Mouse (Mus musculus) cortical plate, adult 2 months (tissue): Measurements from ENCODE around the gene Cnot4. TPM values are rescaled to one million over a fixed set of nuclear protein-coding genes. Genes with fewer than 3 reads are reported as not detected.

Experiments
- H3K27ac ChIP-seq: fragments of 200-500 bp; 2 replicates; pipeline ENCODE4 v1.5.1; 2012; ENCODE audit warnings: low read length, control low read depth, inconsistent platforms; ENCODE audit not compliant: insufficient read depth
- H3K4me1 ChIP-seq: fragments of 200-500 bp; 2 replicates; pipeline ENCODE4 v1.6.1; 2011; ENCODE audit warnings: low read length; ENCODE audit not compliant: control insufficient read depth, insufficient read depth
- H3K4me3 ChIP-seq: fragments of 200-500 bp; 2 replicates; pipeline ENCODE4 v1.5.1; 2011; ENCODE audit warnings: mild to moderate bottlenecking, low read length, control low read depth; ENCODE audit not compliant: insufficient read depth
- CTCF ChIP-seq: fragments of 200-500 bp; IDR thresholded peaks from 2 replicates; pipeline ENCODE4 v1.5.1; 2011; ENCODE audit warnings: mild to moderate bottlenecking, control low read depth, low read length; ENCODE audit not compliant: insufficient read depth; ENCODE audit errors: extremely low read depth
- POLR2A ChIP-seq: fragments of 200-500 bp; IDR thresholded peaks from 2 replicates; pipeline ENCODE4 v1.6.1; 2011; ENCODE audit warnings: mild to moderate bottlenecking, low read length, control low read depth; ENCODE audit not compliant: insufficient read depth; ENCODE audit errors: extremely low read depth
- polyA plus RNA-seq: library from polyadenylated mRNA; depleted of rRNA; stranded (reverse); fragments of >200 nt; gene quantifications from 2 replicates; pipeline ENCODE4 v1.2.3, GENCODE M21; 2012

Cnot4 gene
- polyA plus RNA-seq, 1 experiment: 24.2 TPM

DNA sequence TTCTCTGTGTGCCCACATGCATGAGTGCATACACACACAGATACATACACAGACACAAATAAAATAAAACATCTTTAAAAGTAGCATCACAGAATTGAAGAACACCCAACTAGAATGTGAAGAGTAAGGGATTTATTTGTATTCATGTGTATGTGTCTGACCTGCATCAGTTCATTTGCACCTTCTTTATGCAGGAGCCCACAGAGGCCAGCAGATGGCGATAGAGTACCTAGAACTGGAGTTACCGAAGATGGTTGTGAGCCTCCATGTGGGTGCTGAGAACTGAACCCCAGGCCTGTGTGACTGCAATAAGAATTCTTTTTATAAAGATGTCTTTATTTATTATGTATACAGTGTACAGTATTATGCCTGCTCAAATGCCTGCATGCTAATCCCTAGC lies 12.0 kb upstream of the Cnot4 start:
- no peaks in the 10 kb centered on the region for H3K4me1 ChIP-seq
- TF ChIP-seq POLR2A: no peak
- H3K27ac ChIP-seq: no peak overlapping the region
- no peak overlapping the region for H3K4me3 ChIP-seq

DNA sequence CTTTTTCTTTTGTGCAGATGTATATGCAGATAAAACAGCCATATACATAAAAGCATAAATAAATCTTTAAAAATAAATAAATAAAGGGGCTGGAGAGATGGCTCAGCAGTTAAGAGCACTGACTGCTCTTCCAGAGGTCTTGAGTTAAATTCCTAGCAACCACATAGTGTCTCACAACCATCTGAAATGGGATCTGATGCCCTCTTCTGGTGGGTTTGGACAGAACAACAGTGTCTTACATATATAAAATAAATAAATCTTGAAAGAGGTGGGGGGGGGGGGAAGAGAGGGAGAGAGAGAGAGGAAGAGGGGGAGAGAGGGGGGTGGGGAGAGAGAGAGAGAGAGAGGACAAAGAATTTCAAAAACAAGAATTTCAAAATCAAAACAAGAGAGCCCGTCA lies 6.8 kb upstream of the Cnot4 start:
- Histone ChIP-seq H3K4me1 (no peaks in the 10 kb centered on the region), H3K4me3 (no peak overlapping the region), H3K27ac (no peak overlapping the region)
- TF ChIP-seq CTCF (no peak), POLR2A (no peak)

DNA sequence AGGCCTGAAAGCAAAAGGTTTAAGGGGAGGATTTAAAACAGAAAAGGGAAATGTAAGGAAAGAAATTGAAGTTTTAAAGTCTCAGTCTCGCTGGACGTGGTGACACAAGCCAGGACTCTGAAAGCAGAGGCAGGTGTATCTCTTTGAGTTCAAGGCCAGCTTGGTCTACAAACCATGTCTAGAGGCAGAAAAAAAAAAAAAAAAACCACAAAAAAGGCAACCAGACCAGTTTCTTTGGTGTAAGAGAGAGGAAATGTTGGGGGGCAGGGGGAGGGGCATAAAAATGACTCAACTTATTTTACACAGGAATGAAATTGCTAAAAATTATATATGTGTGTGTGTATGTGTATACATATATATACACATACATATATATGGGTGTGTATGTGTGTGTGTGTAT lies 1.3 kb upstream of the Cnot4 start:
- peaks cover 3% of the 10 kb centered on the region; the same call in 1 of the 2 replicates for H3K4me1 ChIP-seq
- no peak overlapping the region for H3K27ac ChIP-seq
- H3K4me3 ChIP-seq: no peak overlapping the region; the same call in 1 of the 2 replicates
- TF ChIP-seq POLR2A (no peak), CTCF (no peak)

- peak overlapping the region; percentile 75 for H3K27ac ChIP-seq
- peaks cover 3% of the 10 kb centered on the region; the same call in 1 of the 2 replicates for H3K4me1 ChIP-seq
- TF ChIP-seq CTCF (no peak), POLR2A (no peak)
- peak overlapping the region; percentile 70 for H3K4me3 ChIP-seq
Observed at GRCm38 (mm10) chr6:35133246-35133578, 312 bp downstream of the Cnot4 start.

GRCm38 (mm10) chr6:35132806-35133205 lies 718 bp downstream of the Cnot4 start:
- TF ChIP-seq POLR2A: no peak
- no peak for TF ChIP-seq CTCF
- Histone ChIP-seq H3K27ac (0 out of 2 replicates have a peak overlapping the region, but pooled peaks have one; percentile 6), H3K4me3 (peak overlapping the region; percentile 70), H3K4me1 (peaks cover 3% of the 10 kb centered on the region; the same call in 1 of the 2 replicates)

GRCm38 (mm10) chr6:35122488-35122887 lies 11.0 kb downstream of the Cnot4 start:
- no peak for TF ChIP-seq POLR2A
- TF ChIP-seq CTCF: no peak

DNA sequence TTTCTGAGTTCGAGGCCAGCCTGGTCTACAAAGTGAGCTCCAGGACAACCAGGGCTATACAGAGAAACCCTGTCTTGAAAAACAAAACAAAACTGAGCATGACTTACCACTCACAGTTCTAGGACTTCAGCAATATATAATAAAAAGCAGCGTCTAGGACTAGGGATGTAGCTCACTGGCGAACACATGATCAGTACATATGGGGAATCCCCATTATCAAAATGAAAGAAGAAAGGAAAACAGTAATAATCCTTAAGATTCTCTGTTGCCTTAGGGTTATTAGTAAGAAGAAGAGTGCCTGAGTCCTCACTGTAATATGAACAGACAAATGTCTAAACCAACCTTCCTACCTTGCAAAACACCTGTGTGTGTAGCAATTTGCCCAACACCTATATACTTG lies 11.6 kb downstream of the Cnot4 start:
- no peaks in the 10 kb centered on the region; the same call in 1 of the 2 replicates for H3K4me1 ChIP-seq
- no peak for TF ChIP-seq CTCF
- no peak for TF ChIP-seq POLR2A
- no peak overlapping the region for H3K27ac ChIP-seq
- no peak overlapping the region for H3K4me3 ChIP-seq

More at GRCm38 (mm10) chr6:35122488-35122887, 11.0 kb downstream of the Cnot4 start:
- H3K4me3 ChIP-seq: no peak overlapping the region
- no peaks in the 10 kb centered on the region; the same call in none of the 2 replicates for H3K4me1 ChIP-seq
- no peak overlapping the region for H3K27ac ChIP-seq

- Histone ChIP-seq H3K4me3 (no peak overlapping the region), H3K27ac (no peak overlapping the region), H3K4me1 (peaks cover 2% of the 10 kb centered on the region; the same call in 1 of the 2 replicates)
- TF ChIP-seq CTCF (no peak), POLR2A (no peak)
Observed at GRCm38 (mm10) chr6:35102457-35102856, 31.1 kb downstream of the Cnot4 start.

- no peak overlapping the region for H3K27ac ChIP-seq
- H3K4me1 ChIP-seq: no peaks in the 10 kb centered on the region; the same call in 1 of the 2 replicates
- H3K4me3 ChIP-seq: no peak overlapping the region
- TF ChIP-seq CTCF: no peak
- TF ChIP-seq POLR2A: no peak
Observed at GRCm38 (mm10) chr6:35084927-35085326, 48.6 kb downstream of the Cnot4 start.

DNA sequence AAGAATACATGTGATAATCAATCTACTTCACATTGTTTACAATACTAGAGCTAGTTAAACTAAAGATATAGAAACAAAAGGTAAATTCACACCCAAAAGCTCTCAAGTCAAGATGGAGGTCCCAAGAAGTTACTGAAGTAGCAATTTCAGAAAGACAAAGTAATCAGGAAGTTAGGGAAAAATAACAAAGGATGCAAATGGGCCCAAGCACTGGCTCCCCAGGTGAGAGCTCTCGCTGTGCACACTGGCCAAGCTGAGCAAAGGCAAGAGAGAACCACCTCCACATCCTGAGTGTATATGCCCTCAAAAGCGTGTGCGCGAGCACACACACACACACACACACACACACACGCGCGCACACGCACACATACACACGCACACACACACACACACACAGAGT lies 58.4 kb downstream of the Cnot4 start:
- no peak for TF ChIP-seq POLR2A
- Histone ChIP-seq H3K4me1 (no peaks in the 10 kb centered on the region), H3K27ac (no peak overlapping the region), H3K4me3 (no peak overlapping the region)
